Mouse (Mus musculus) midbrain, embryonic 10.5 days (tissue): ENCODE data around the gene Mlip. TPM values are rescaled to one million over a fixed set of nuclear protein-coding genes. Genes with fewer than 3 reads are reported as not detected.
"Not testable (repeated sequence)": the region's sequence is repeated elsewhere in the genome, so short reads cannot be mapped to it uniquely, and the experiment has no call there.

Experiments used
- DNase-seq: peaks from one replicate; pipeline ENCODE4 v3.0.0-alpha.2; 2017; ENCODE audit warnings: low spot score
- H3K27ac ChIP-seq: fragments of 300-500 bp; sonication (generic); replicated peaks from 2 replicates; pipeline ENCODE4 v1.5.1; 2016; ENCODE audit warnings: mild to moderate bottlenecking
- H3K27me3 ChIP-seq: fragments of 300-500 bp; sonication (generic); 2 replicates; pipeline ENCODE4 v1.6.1; 2016; ENCODE audit warnings: low read depth, mild to moderate bottlenecking; ENCODE audit not compliant: poor library complexity, severe bottlenecking
- H3K36me3 ChIP-seq: fragments of 300-500 bp; sonication (generic); 2 replicates; pipeline ENCODE4 v1.6.1; 2016; ENCODE audit warnings: mild to moderate bottlenecking, moderate library complexity
- H3K4me1 ChIP-seq: fragments of 300-500 bp; sonication (generic); 2 replicates; pipeline ENCODE4 v1.6.1; 2016
- H3K4me3 ChIP-seq: fragments of 300-500 bp; sonication (generic); 2 replicates; pipeline ENCODE4 v1.5.1; 2016; ENCODE audit warnings: mild to moderate bottlenecking, moderate library complexity
- H3K9me3 ChIP-seq: fragments of 300-500 bp; sonication (generic); replicated peaks from 2 replicates; pipeline ENCODE4 v1.6.1; 2016; ENCODE audit warnings: mild to moderate bottlenecking
- WGBS: fragments of 180-500 bp; shearing (Covaris S2); methylation state at CpG from one replicate; pipeline ENCODE4 v1.1.7; 2016; 5-methylcytosine and 5-hydroxymethylcytosine counted together
- polyA plus RNA-seq: library from polyadenylated mRNA; unstranded; fragments of >200 nt; fragmentation: Nextera tagmentation; extraction: Ambion mirVana; gene quantifications from 2 replicates; pipeline ENCODE4 v1.2.1, GENCODE M21; 2016

Mlip gene
- polyA plus RNA-seq, 1 experiment from 2014 or later, result 0.38 TPM

GRCm38 (mm10) chr9:77148518-77149257 is 204.1 kb downstream of the Mlip start:
- Histone ChIP-seq H3K9me3 (no peaks in the 10 kb centered on the region), H3K27ac (no peak overlapping the region), H3K4me3 (no peak overlapping the region), H3K4me1 (no peaks in the 10 kb centered on the region), H3K36me3 (no peaks in the 10 kb centered on the region), H3K27me3 (no peaks in the 10 kb centered on the region)
- WGBS, result 96% methylated on average over 3 of the region's 3 CpGs
- DNase-seq, result no peak

- no peak for DNase-seq
- no peak overlapping the region for H3K4me3 ChIP-seq
- 90% methylated on average over 1 of the region's 1 CpGs for WGBS
- H3K36me3 ChIP-seq, result no peaks in the 10 kb centered on the region
- H3K27ac ChIP-seq, result no peak overlapping the region
- no peaks in the 10 kb centered on the region for H3K4me1 ChIP-seq
- no peaks in the 10 kb centered on the region for H3K27me3 ChIP-seq
- no peaks in the 10 kb centered on the region for H3K9me3 ChIP-seq
Observed at GRCm38 (mm10) chr9:77119735-77120134, 233.0 kb downstream of the Mlip start.

GRCm38 (mm10) chr9:77096886-77097285 is 255.9 kb downstream of the Mlip start:
- no peak for DNase-seq
- H3K36me3 ChIP-seq, result no peaks in the 10 kb centered on the region

GRCm38 (mm10) chr9:77083221-77083620 is 269.5 kb downstream of the Mlip start:
- WGBS, result 88% methylated on average over 1 of the region's 1 CpGs
- not testable (repeated sequence) for H3K27me3 ChIP-seq, H3K36me3 ChIP-seq, H3K4me1 ChIP-seq, H3K4me3 ChIP-seq, H3K9me3 ChIP-seq, H3K27ac ChIP-seq, DNase-seq

More at GRCm38 (mm10) chr9:77096886-77097285, 255.9 kb downstream of the Mlip start:
- 61% methylated on average over 1 of the region's 1 CpGs for WGBS
- Histone ChIP-seq H3K4me1 (no peaks in the 10 kb centered on the region), H3K9me3 (no peaks in the 10 kb centered on the region), H3K4me3 (no peak overlapping the region), H3K27me3 (no peaks in the 10 kb centered on the region), H3K27ac (no peak overlapping the region)

GRCm38 (mm10) chr9:77071676-77072075 is 281.1 kb downstream of the Mlip start:
- Histone ChIP-seq H3K4me1 (no peaks in the 10 kb centered on the region), H3K9me3 (no peaks in the 10 kb centered on the region), H3K27me3 (no peaks in the 10 kb centered on the region), H3K27ac (no peak overlapping the region), H3K36me3 (no peaks in the 10 kb centered on the region), H3K4me3 (no peak overlapping the region)
- WGBS, result 88% methylated on average over 2 of the region's 2 CpGs
- no peak for DNase-seq

GRCm38 (mm10) chr9:77056611-77057010 is 296.2 kb downstream of the Mlip start:
- Histone ChIP-seq H3K27me3 (no peaks in the 10 kb centered on the region), H3K9me3 (no peaks in the 10 kb centered on the region), H3K36me3 (no peaks in the 10 kb centered on the region), H3K4me1 (no peaks in the 10 kb centered on the region), H3K4me3 (no peak overlapping the region), H3K27ac (no peak overlapping the region)
- DNase-seq, result no peak
- WGBS, result 88% methylated on average over 4 of the region's 4 CpGs

- no peak for DNase-seq
- Histone ChIP-seq H3K4me1 (no peaks in the 10 kb centered on the region), H3K36me3 (no peaks in the 10 kb centered on the region), H3K27me3 (no peaks in the 10 kb centered on the region), H3K4me3 (no peak overlapping the region), H3K9me3 (no peaks in the 10 kb centered on the region), H3K27ac (no peak overlapping the region)
- 87% methylated on average over 9 of the region's 9 CpGs for WGBS
Observed at GRCm38 (mm10) chr9:77054426-77055193, 298.2 kb downstream of the Mlip start.

Other genes with a start within 250 kb of the Mlip start
- 5.8 and 6.5 TPM in 2 replicates for gene Lrrc1, start 191.9 kb upstream of the Mlip start, polyA plus RNA-seq